Mouse (Mus musculus): ENCODE measurements around the gene Sbf1.

Gene Sbf1

GRCm38 (mm10) chr15:89282546-89282945 is 32.6 kb downstream of the Sbf1 start:
- DNase-seq (ENCODE audit: low spot score), result no peak

GRCm38 (mm10) chr15:89277366-89277765 is 37.7 kb downstream of the Sbf1 start:
- DNase-seq (ENCODE audit: low spot score), result no peak

GRCm38 (mm10) chr15:89275497-89275896 is 39.6 kb downstream of the Sbf1 start:
- DNase-seq (ENCODE audit: low spot score), result no peak

GRCm38 (mm10) chr15:89264485-89264884 is 50.6 kb downstream of the Sbf1 start:
- no peak for DNase-seq (ENCODE audit: low spot score)

GRCm38 (mm10) chr15:89258997-89259396 is 56.1 kb downstream of the Sbf1 start:
- no peak for DNase-seq (ENCODE audit: low spot score)

- no peak for DNase-seq (ENCODE audit: low spot score)
Measured at GRCm38 (mm10) chr15:89255330-89255729, 59.8 kb downstream of the Sbf1 start.

GRCm38 (mm10) chr15:89249063-89249462 is 66.0 kb downstream of the Sbf1 start:
- no peak for DNase-seq (ENCODE audit: low spot score)

GRCm38 (mm10) chr15:89241025-89241424 is 74.1 kb downstream of the Sbf1 start:
- DNase-seq (ENCODE audit: low spot score), result no peak

GRCm38 (mm10) chr15:89239751-89240392 is 75.2 kb downstream of the Sbf1 start:
- no peak for DNase-seq (ENCODE audit: low spot score)
